Mouse (Mus musculus) stomach, embryonic 15.5 days (tissue): ENCODE measurements around the gene Gm20388. TPM values are rescaled to one million over a fixed set of nuclear protein-coding genes. Genes with fewer than 3 reads are reported as not detected.

Experiments used
- ATAC-seq: fragments of 200-750 bp; cut with Nextera tagmentation; 2 replicates; pipeline ENCODE4 v1.8.0; 2017; ENCODE audit warnings: low read depth, moderate number of reproducible peaks, moderate TSS enrichment; ENCODE audit not compliant: insufficient read depth, low FRiP score
- H3K27ac ChIP-seq: fragments of 300-500 bp; sonication (generic); 2 replicates; pipeline ENCODE4 v1.5.1; 2015; ENCODE audit warnings: mild to moderate bottlenecking, inconsistent platforms
- H3K27me3 ChIP-seq: fragments of 300-500 bp; sonication (generic); replicated peaks from 2 replicates; pipeline ENCODE4 v1.6.1; 2015; ENCODE audit warnings: inconsistent platforms
- H3K36me3 ChIP-seq: fragments of 300-500 bp; sonication (generic); 2 replicates; pipeline ENCODE4 v1.6.1; 2015; ENCODE audit warnings: inconsistent platforms
- H3K4me1 ChIP-seq: fragments of 300-500 bp; sonication (generic); 2 replicates; pipeline ENCODE4 v1.6.1; 2015; ENCODE audit warnings: inconsistent platforms
- H3K4me2 ChIP-seq: fragments of 300-500 bp; sonication (generic); 2 replicates; pipeline ENCODE4 v1.6.1; 2015; ENCODE audit warnings: mild to moderate bottlenecking, inconsistent platforms
- H3K4me3 ChIP-seq: fragments of 300-500 bp; sonication (generic); replicated peaks from 2 replicates; pipeline ENCODE4 v1.5.1; 2015; ENCODE audit warnings: inconsistent platforms
- H3K9ac ChIP-seq: fragments of 300-500 bp; sonication (generic); 2 replicates; pipeline ENCODE4 v1.6.1; 2015; ENCODE audit warnings: inconsistent platforms
- H3K9me3 ChIP-seq: fragments of 300-500 bp; sonication (generic); 2 replicates; pipeline ENCODE4 v1.6.1; 2016; ENCODE audit warnings: inconsistent platforms
- WGBS: fragments of 180-500 bp; shearing (Covaris S2); methylation state at CpG from one replicate; pipeline ENCODE4 v1.1.7; 2015; 5-methylcytosine and 5-hydroxymethylcytosine counted together
- polyA plus RNA-seq: library from polyadenylated mRNA; unstranded; fragments of >200 nt; fragmentation: Nextera tagmentation; extraction: Ambion mirVana; gene quantifications from 2 replicates; pipeline ENCODE4 v1.2.1, GENCODE M21; 2015

The Gm20388 gene
- polyA plus RNA-seq, 1 experiment from 2014 or later = not detected

- H3K27me3 ChIP-seq = no peaks in the 10 kb centered on the region
- H3K4me3 ChIP-seq = no peak overlapping the region
- peak; percentile 39; the same call in 1 of the 2 replicates for ATAC-seq
- peaks cover 4% of the 10 kb centered on the region; the same call in 1 of the 2 replicates for H3K4me1 ChIP-seq
- no peak overlapping the region for H3K27ac ChIP-seq
- H3K9me3 ChIP-seq = no peaks in the 10 kb centered on the region
- H3K9ac ChIP-seq = no peak overlapping the region
- H3K4me2 ChIP-seq = no peak overlapping the region
- WGBS = 70% methylated on average over 4 of the region's 4 CpGs
- H3K36me3 ChIP-seq = no peaks in the 10 kb centered on the region
Observed at GRCm38 (mm10) chr8:119897069-119897468, 13.6 kb upstream of the Gm20388 start.

GRCm38 (mm10) chr8:119897933-119898332, 12.7 kb upstream of the Gm20388 start:
- Histone ChIP-seq H3K27ac (no peak overlapping the region), H3K27me3 (no peaks in the 10 kb centered on the region), H3K9ac (no peak overlapping the region), H3K4me2 (no peak overlapping the region), H3K36me3 (no peaks in the 10 kb centered on the region), H3K9me3 (no peaks in the 10 kb centered on the region), H3K4me3 (no peak overlapping the region), H3K4me1 (peaks cover 4% of the 10 kb centered on the region; the same call in 1 of the 2 replicates)
- 26% methylated on average over 13 of the region's 13 CpGs for WGBS
- peak; percentile 35; the same call in 1 of the 2 replicates for ATAC-seq

GRCm38 (mm10) chr8:119901349-119901748, 9.3 kb upstream of the Gm20388 start:
- no peak for ATAC-seq
- H3K4me3 ChIP-seq = no peak overlapping the region
- H3K27me3 ChIP-seq = no peaks in the 10 kb centered on the region
- H3K36me3 ChIP-seq = no peaks in the 10 kb centered on the region
- no peak overlapping the region for H3K27ac ChIP-seq
- H3K4me1 ChIP-seq = peaks cover 4% of the 10 kb centered on the region; the same call in 1 of the 2 replicates
- H3K9ac ChIP-seq = no peak overlapping the region
- no peaks in the 10 kb centered on the region for H3K9me3 ChIP-seq
- H3K4me2 ChIP-seq = no peak overlapping the region
- WGBS = 58% methylated on average over 3 of the region's 3 CpGs

DNA sequence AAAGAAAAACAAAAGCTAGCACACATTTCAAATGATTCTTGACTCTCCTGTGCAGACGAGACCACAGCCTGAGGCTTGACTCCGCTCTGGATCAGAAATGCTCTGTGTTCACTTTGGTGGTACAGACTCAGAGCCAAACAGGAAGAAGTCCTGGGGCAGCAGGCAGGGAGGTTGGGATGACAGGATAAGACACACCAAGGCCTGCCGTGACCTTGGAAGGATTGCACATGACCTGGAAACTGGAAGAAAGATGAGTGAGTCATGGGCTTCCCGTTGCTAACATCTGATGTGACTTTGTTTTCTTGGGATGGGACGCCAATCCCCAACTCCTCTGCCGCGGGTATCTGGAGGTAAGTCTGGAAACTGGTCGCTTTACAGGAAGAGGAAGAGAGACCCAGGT, 8.7 kb upstream of the Gm20388 start:
- WGBS = 66% methylated on average over 8 of the region's 8 CpGs
- no peak overlapping the region for H3K4me2 ChIP-seq
- ATAC-seq = no peak

GRCm38 (mm10) chr8:119904323-119904911, 6.2 kb upstream of the Gm20388 start:
- no peaks in the 10 kb centered on the region for H3K4me1 ChIP-seq
- H3K27ac ChIP-seq = no peak overlapping the region
- WGBS = 45% methylated on average over 12 of the region's 12 CpGs
- H3K9me3 ChIP-seq = no peaks in the 10 kb centered on the region
- H3K27me3 ChIP-seq = no peaks in the 10 kb centered on the region
- ATAC-seq = no peak
- H3K9ac ChIP-seq = no peak overlapping the region
- H3K4me3 ChIP-seq = no peak overlapping the region
- no peak overlapping the region for H3K4me2 ChIP-seq
- H3K36me3 ChIP-seq = no peaks in the 10 kb centered on the region

More for the DNA sequence above, 8.7 kb upstream of the Gm20388 start:
- H3K9me3 ChIP-seq = no peaks in the 10 kb centered on the region
- no peaks in the 10 kb centered on the region for H3K27me3 ChIP-seq
- H3K4me1 ChIP-seq = peaks cover 4% of the 10 kb centered on the region; the same call in 1 of the 2 replicates
- H3K36me3 ChIP-seq = no peaks in the 10 kb centered on the region
- no peak overlapping the region for H3K9ac ChIP-seq
- H3K27ac ChIP-seq = no peak overlapping the region
- no peak overlapping the region for H3K4me3 ChIP-seq

GRCm38 (mm10) chr8:119909944-119910546, 596 bp upstream of the Gm20388 start, which contains the start of gene Usp10:
TSS of gene Usp10 (plus strand) at chr8:119910360.
- Histone ChIP-seq H3K27me3 (no peaks in the 10 kb centered on the region), H3K4me1 (peaks cover 31% of the 10 kb centered on the region), H3K4me2 (peak within 1 kb of the TSS; percentile 97), H3K9me3 (no peaks in the 10 kb centered on the region), H3K9ac (peak within 1 kb of the TSS; percentile 88), H3K36me3 (no peaks in the 10 kb centered on the region), H3K4me3 (peak within 1 kb of the TSS; percentile 87), H3K27ac (peak within 1 kb of the TSS; percentile 96)
- 22% methylated on average over 13 of the region's 13 CpGs for WGBS
- ATAC-seq = no peak

- Histone ChIP-seq H3K9ac (peak overlapping the region; percentile 88), H3K4me2 (peak overlapping the region; percentile 97), H3K4me3 (peak overlapping the region; percentile 87), H3K27me3 (no peaks in the 10 kb centered on the region), H3K4me1 (peaks cover 37% of the 10 kb centered on the region), H3K27ac (peak overlapping the region; percentile 96), H3K36me3 (no peaks in the 10 kb centered on the region), H3K9me3 (no peaks in the 10 kb centered on the region)
- peak; percentile 25; the same call in 1 of the 2 replicates for ATAC-seq
- under 1% methylated on average over 30 of the region's 30 CpGs for WGBS
Observed at GRCm38 (mm10) chr8:119911258-119911962, 769 bp downstream of the Gm20388 start.

DNA sequence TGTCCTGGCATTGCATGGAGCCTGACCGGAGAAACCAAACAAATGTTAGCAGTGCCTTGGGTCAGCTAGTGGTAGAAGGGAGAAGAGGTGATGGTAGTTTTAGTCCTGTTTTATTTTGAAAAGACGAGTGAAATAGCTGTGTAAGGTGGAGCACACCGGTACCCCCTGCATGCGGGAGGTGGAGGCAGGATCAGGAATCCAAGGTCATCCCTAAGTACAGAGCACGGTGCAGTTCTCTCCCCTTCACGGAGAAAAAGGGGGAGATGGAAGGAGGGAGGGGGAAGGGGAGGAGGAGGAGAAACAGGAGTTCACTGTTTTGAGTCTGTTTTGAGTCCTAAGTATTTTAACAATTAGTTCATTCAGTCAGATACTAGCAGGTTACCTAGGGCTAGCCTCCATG, 2.0 kb downstream of the Gm20388 start:
- ATAC-seq = no peak
- Histone ChIP-seq H3K4me2 (peak overlapping the region; percentile 97), H3K27ac (no peak overlapping the region), H3K27me3 (no peaks in the 10 kb centered on the region), H3K4me1 (peaks cover 49% of the 10 kb centered on the region), H3K9ac (no peak overlapping the region), H3K9me3 (no peaks in the 10 kb centered on the region), H3K4me3 (peak overlapping the region; percentile 87), H3K36me3 (no peaks in the 10 kb centered on the region)
- 51% methylated on average over 6 of the region's 6 CpGs for WGBS

DNA sequence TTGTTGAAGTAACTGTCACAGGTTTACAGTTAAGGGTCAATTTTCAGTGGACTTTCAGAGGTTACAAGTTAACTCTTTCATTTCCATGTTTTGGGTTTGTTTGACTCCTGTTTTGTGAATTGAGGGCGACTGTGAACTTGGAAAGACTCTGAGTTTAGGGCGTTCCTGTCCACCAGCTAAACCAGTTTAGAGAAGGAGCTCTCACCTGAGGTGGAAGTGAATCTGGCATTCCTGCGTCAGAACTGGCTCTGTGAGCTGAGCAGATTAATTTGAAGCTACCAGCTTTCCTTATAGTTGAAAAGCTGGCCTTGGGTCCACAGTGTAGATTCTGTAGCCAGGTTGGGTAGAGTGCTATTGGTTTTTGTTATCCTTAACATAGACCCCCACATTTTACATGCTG, 2.5 kb downstream of the Gm20388 start:
- Histone ChIP-seq H3K27ac (no peak overlapping the region; the same call in 1 of the 2 replicates), H3K4me2 (peak overlapping the region; percentile 97), H3K9me3 (no peaks in the 10 kb centered on the region), H3K27me3 (no peaks in the 10 kb centered on the region), H3K4me1 (peaks cover 49% of the 10 kb centered on the region), H3K9ac (no peak overlapping the region), H3K4me3 (no peak overlapping the region), H3K36me3 (no peaks in the 10 kb centered on the region)
- ATAC-seq = no peak
- WGBS = 59% methylated on average over 3 of the region's 3 CpGs

GRCm38 (mm10) chr8:119914161-119914560, 3.5 kb downstream of the Gm20388 start:
- ATAC-seq = no peak
- Histone ChIP-seq H3K4me3 (no peak overlapping the region), H3K4me1 (peaks cover 49% of the 10 kb centered on the region), H3K9me3 (no peaks in the 10 kb centered on the region), H3K27ac (no peak overlapping the region), H3K9ac (no peak overlapping the region), H3K4me2 (peak overlapping the region; percentile 97; the same call in 1 of the 2 replicates), H3K36me3 (no peaks in the 10 kb centered on the region), H3K27me3 (no peaks in the 10 kb centered on the region)
- 42% methylated on average over 2 of the region's 2 CpGs for WGBS

DNA sequence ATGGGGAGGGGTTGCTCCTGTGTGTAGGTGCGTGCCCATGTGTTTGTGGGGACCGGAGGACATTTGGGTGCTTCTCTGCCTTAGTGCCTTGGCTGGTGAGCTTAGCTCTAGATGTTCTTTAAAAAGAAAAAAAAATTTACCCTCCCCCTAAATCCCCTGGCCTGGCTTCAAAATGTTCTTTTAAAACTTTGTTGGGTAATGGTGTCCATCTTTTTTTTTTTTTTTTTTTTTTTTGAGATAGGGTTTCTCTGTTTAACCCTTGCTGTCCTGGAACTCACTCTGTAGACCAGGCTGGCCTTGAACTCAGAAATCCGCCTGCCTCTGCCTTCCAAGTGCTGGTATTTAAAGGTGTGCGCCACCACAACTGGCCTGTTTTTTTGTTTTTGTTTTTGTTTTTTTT, 4.7 kb downstream of the Gm20388 start:
- peaks cover 49% of the 10 kb centered on the region for H3K4me1 ChIP-seq
- H3K4me2 ChIP-seq = no peak overlapping the region
- WGBS = 74% methylated on average over 4 of the region's 4 CpGs
- H3K36me3 ChIP-seq = no peaks in the 10 kb centered on the region
- no peak overlapping the region for H3K27ac ChIP-seq
- no peaks in the 10 kb centered on the region for H3K27me3 ChIP-seq
- H3K4me3 ChIP-seq = no peak overlapping the region
- no peak for ATAC-seq
- H3K9me3 ChIP-seq = no peaks in the 10 kb centered on the region
- no peak overlapping the region for H3K9ac ChIP-seq
